Mouse (Mus musculus) gastrocnemius, adult 2 months (tissue): ENCODE data around the gene Ugt1a2. TPM values are rescaled to one million over a fixed set of nuclear protein-coding genes. Genes with fewer than 3 reads are reported as not detected.
"Not testable (repeated sequence)": the region's sequence is repeated elsewhere in the genome, so short reads cannot be mapped to it uniquely, and the experiment has no call there.

Source experiments
- DNase-seq: peaks from one replicate; pipeline ENCODE4 v3.0.0; 2022
- H3K27ac ChIP-seq: fragments of 200-600 bp; 2 replicates; pipeline ENCODE4 v1.8.1; 2022; ENCODE audit warnings: mild to moderate bottlenecking
- H3K4me3 ChIP-seq: fragments of 200-600 bp; 2 replicates; pipeline ENCODE4 v1.8.1; 2022; ENCODE audit warnings: mild to moderate bottlenecking, moderate library complexity
- CTCF ChIP-seq: fragments of 200-600 bp; IDR thresholded peaks from 2 replicates; pipeline ENCODE4 v1.8.1; 2022; ENCODE audit warnings: antibody characterized with exemption, mild to moderate bottlenecking, moderate library complexity
- intact Hi-C: fragments of 180-260 bp; cut with DNase I; formaldehyde crosslinking; loops from one replicate; pipeline ENCODE4 v1.15.1; 2025
- total RNA-seq, 2 experiments: library from RNA; stranded (reverse); gene quantifications; 2 replicates each; pipeline ENCODE4 v1.2.3; 2021

Gene Ugt1a2
- total RNA-seq, 2 experiments from 2014 or later, result not detected

DNA sequence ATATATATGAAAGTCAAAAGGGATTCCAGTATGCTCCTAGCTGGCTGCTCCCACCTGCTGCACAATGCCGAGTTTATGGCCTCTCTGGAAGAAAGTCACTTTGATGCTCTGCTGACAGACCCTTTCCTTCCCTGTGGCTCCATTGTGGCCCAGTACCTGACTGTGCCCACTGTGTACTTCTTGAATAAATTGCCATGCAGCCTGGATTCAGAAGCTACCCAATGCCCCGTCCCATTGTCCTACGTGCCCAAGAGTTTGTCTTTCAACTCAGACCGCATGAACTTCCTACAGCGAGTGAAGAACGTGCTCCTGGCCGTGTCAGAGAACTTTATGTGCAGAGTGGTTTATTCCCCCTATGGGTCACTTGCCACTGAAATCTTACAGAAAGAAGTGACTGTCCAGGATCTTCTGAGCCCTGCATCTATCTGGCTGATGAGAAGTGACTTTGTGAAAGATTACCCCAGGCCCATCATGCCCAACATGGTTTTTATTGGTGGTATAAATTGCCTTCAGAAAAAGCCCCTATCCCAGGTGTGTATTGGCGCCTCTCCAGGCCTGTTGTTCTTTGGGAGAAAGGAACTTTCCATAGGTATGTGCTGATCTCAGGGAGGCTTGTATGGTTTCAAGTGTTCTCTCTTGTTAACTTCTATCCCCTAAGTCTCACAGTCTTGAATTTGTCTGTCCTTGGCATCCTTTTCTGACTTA, 12.1 kb downstream of the Ugt1a2 start:
- H3K4me3 ChIP-seq, result no peak overlapping the region
- no peak for TF ChIP-seq CTCF

DNA sequence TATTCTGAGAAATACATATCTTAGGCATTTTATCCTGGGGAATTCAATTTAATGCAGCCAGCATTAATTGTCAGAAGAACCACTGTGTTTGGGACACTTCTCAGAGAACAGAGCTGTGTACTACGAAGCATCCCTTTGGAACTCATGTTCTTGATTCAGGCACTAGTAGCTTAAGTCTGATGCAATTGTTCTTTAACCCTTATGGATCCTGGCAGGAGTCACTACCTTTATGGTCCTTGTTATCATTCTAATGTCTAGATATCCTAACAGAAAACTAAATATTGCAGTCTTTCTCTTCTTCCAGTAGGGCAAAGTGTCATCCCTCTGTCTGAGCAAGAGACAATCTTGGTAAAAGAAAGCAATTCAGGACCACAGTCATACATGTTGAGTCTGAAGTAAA, 12.7 kb downstream of the Ugt1a2 start:
- TF ChIP-seq CTCF, result no peak
- intact Hi-C loops, result no loop called here
- no peak for DNase-seq
- no peak overlapping the region for H3K27ac ChIP-seq
- H3K4me3 ChIP-seq, result no peak overlapping the region

More for the DNA sequence above, 12.1 kb downstream of the Ugt1a2 start:
- H3K27ac ChIP-seq, result no peak overlapping the region
- intact Hi-C loops, result no loop called here
- no peak for DNase-seq

DNA sequence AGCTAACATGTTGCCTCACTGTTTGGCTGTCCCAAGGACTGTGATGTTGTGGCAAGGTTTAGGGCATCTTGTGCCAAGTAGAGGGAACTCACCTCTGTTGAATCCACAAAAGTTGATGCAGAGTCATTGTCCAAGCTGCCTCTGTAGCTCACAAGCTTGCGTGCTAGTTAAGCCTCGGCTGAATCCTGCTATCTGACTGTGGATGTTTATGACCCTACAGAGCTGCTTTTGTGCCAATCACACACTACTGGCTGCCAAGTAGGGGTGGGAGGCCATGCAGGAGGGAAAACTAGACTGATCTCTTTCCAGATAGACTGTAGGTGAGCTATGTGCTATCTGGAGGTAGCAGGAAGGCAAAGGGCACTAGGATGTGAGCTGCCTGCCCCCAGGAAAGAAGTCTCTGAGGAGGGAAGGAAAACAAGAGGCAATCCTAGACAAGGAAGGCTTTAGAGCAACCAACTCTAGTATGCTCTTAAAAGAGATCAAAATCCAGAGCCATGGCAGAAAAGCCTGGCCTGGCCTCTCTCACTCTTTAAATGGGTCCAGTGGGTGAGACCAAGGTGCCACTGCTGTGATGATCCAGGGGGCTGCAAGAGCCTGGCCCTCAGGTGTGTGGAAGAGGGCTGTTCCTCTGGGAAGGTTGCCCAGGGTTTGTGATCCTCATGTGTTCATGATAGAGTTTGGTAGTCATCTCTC, 13.5 kb downstream of the Ugt1a2 start:
- no peak for TF ChIP-seq CTCF
- H3K27ac ChIP-seq, result no peak overlapping the region
- intact Hi-C loops, result no loop called here
- no peak overlapping the region for H3K4me3 ChIP-seq
- DNase-seq, result peak; percentile 31

DNA sequence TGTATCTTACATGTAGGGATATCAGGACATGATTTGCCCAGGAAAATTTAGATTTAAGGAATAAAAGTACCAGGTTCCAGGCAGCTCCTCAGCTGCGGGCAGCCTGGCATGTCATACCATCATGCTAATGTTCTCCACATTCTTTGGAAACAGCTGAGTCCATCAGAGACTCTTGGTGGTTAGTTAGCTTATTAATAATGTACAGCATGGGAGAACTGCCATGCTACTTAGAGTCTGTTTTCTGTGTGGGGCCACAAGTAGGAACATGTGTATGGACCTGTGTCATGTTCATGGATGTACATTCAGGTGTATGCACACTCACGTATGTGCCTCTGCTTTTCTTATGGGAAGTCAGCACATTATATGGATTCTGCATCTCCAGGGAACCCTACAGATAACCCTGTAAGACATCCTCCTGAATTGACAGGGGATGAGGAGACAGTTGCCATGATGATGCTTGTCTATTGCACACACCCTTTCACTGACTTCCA, 14.1 kb downstream of the Ugt1a2 start:
- no peak overlapping the region for H3K27ac ChIP-seq
- no peak for DNase-seq
- intact Hi-C loops, result no loop called here
- H3K4me3 ChIP-seq, result no peak overlapping the region
- no peak for TF ChIP-seq CTCF

DNA sequence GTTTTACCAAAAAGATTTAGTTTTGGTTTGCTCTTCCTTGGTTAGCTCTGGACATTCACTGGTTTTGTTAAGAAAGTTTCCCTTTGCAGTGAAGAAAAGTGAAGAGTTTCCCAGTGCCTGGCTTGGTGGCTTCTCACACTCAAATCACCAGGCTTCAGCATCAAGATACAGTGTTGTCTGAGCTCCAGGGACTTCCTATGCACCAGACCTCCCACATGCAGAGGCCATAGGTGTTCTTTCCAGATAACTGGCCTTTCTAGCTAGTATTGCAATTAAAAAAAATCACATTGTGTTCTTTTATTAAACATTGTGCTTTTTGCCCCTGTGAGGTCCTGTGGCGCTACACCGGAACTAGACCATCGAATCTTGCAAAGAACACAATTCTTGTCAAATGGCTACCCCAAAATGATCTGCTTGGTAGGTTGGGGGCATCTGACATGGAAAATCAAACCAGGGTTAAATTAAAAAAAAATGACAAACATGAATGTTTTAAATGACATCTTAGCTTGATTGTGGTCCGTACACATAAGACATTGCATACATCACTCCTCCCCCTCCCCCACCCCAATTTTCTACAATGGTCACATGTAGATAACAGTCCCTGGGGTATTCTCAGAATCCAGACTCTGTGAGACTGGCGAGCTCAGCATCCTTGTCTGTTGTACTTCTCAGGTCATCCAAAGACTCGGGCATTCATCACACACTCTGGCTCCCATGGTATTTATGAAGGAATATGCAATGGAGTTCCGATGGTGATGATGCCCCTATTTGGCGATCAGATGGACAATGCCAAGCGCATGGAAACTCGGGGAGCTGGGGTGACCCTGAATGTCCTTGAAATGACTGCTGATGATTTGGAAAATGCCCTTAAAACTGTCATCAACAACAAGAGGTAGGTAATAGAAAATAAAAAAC, 15.3 kb downstream of the Ugt1a2 start:
- Histone ChIP-seq H3K27ac (no peak overlapping the region), H3K4me3 (no peak overlapping the region)
- no peak for TF ChIP-seq CTCF
- intact Hi-C loops, result no loop called here
- DNase-seq, result no peak

DNA sequence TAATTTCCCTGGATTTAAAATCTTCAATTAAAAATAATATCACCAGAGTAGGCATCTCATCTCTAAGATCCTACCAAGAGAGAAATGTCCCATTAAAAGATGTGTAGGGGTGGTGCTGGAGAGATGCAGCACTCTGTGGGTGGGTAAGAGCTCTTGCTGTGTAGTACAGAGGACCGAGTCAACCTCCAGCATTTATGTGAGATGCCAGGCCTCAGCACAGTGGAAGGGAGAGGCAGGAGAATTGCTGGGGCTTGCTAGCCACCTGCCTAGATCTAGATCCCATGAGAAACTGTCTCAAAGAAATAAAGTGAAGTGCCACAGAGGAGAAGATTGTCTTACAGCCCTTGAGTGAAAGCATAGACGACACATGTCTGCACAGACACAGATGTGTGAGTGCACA, 16.1 kb downstream of the Ugt1a2 start:
- no peak for TF ChIP-seq CTCF
- intact Hi-C loops, result no loop called here
- Histone ChIP-seq H3K27ac (no peak overlapping the region), H3K4me3 (no peak overlapping the region)
- DNase-seq, result no peak

DNA sequence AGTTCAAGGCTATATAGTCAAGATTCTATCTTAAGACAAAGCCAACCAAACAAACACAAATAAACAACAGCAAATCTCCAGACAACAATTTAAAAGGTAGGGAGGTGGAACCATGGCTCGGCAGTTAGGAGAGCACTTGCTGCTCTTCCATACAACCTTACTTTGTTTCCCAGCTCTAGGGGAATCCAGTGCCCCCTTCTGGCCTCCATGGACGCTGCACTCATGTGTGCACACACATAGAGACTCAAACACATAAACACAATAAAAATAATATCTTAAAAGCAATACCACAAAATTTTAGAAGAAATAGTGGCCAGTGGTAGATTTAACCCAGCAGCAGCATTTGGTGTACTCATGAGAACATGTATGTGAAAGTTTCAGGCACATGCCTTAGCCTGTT, 16.7 kb downstream of the Ugt1a2 start:
- DNase-seq, result no peak
- no peak overlapping the region for H3K27ac ChIP-seq
- intact Hi-C loops, result no loop called here
- no peak for TF ChIP-seq CTCF
- H3K4me3 ChIP-seq, result no peak overlapping the region

DNA sequence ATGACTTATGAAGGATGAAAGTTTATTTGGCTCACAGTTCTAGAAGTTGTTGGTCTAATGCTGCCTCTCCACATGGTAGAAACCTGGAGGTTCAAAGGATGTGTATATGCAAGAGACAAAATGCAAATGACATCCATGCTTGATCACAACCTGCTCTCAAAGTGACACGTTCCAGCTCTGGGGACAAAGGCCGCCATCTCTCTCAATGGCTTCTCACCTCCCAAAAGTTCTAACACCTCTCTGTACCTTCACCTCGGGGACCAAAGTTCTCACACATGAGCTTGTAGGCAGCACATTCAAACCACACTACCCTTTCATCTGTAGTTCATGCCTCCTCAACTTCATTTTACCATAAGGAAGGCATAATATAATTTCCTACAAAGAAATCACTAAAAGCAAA, 17.2 kb downstream of the Ugt1a2 start:
- intact Hi-C loops, result no loop called here
- no peak for TF ChIP-seq CTCF
- no peak for DNase-seq

DNA sequence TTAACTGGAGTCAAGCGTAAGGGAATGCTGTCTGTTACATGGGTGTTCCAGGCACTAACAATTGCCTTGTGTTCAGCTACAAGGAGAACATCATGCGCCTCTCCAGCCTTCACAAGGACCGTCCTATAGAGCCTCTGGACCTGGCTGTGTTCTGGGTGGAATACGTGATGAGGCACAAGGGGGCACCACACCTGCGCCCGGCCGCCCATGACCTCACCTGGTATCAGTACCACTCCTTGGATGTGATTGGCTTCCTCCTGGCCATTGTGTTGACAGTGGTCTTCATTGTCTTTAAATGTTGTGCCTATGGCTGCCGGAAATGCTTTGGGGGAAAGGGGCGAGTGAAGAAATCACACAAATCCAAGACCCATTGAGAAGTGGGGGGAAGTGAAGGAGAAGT, 17.6 kb downstream of the Ugt1a2 start:
- intact Hi-C loops, result no loop called here

More for the DNA sequence above, 17.2 kb downstream of the Ugt1a2 start:
- H3K27ac ChIP-seq, result no peak overlapping the region
- no peak overlapping the region for H3K4me3 ChIP-seq

DNA sequence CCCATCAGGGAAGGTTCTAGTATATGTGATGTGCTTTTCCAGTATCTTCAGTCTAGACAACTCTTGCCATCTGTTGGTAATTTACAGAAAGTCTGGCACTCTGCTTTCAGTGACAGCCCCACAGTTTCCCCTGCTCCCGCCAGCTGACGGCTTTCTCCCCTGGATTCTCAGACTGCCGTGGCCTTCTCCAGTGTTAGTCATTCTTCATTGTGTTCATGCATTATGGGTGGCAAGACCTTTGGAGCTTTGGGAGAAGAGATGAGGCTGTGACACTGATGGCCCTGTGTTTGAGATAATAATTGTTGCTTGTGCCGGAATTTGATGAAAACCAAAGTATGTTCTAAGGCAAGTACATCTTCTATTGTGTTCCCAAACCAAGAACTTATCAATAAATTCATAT, 18.2 kb downstream of the Ugt1a2 start:
- no peak for TF ChIP-seq CTCF
- DNase-seq, result no peak
- intact Hi-C loops, result no loop called here
- no peak overlapping the region for H3K4me3 ChIP-seq
- no peak overlapping the region for H3K27ac ChIP-seq

More for the DNA sequence above, 17.6 kb downstream of the Ugt1a2 start:
- no peak overlapping the region for H3K27ac ChIP-seq
- TF ChIP-seq CTCF, result no peak
- H3K4me3 ChIP-seq, result no peak overlapping the region
- peak; percentile 20 for DNase-seq

DNA sequence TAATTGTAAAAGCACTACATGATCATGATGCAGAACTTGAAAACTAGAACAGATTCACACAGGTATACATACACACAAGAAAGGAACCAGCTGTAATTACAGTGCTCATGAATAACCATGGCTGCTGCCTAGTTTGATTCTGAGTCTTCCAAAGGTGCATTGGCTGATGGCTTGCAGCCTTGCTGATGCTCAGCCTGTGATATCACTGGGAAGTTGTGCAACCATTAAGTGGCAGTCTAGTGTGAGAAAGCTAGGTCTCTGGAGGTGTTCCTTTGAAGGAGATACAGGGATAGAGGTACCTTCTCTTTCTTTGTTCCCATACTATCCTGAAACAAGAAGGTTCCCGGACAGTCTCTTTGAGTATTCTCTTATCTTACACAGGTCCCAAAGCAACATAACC, 18.7 kb downstream of the Ugt1a2 start:
- intact Hi-C loops, result no loop called here
- no peak overlapping the region for H3K4me3 ChIP-seq
- DNase-seq, result no peak
- TF ChIP-seq CTCF, result no peak
- no peak overlapping the region for H3K27ac ChIP-seq

DNA sequence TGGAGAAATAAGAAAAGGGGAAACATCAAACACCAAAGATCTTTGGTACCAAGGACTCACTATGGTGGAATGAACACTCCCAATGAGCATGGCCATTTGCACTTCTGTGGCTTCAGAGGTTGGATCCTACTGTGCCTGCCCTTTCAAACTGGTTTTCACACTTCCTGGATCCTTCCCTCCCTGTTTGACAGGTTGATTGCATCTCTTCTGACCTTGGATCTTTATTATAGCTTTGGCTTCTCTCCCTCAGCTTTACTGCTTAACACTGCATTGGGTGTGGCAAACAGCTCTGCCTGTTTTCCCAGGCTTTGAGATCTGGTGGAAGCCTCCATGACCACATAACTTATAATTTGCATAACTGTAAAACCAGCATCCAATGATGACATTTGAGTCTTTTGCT, 19.9 kb downstream of the Ugt1a2 start:
- DNase-seq, result no peak
- Histone ChIP-seq H3K4me3 (no peak overlapping the region), H3K27ac (no peak overlapping the region)
- TF ChIP-seq CTCF, result no peak
- intact Hi-C loops, result no loop called here

DNA sequence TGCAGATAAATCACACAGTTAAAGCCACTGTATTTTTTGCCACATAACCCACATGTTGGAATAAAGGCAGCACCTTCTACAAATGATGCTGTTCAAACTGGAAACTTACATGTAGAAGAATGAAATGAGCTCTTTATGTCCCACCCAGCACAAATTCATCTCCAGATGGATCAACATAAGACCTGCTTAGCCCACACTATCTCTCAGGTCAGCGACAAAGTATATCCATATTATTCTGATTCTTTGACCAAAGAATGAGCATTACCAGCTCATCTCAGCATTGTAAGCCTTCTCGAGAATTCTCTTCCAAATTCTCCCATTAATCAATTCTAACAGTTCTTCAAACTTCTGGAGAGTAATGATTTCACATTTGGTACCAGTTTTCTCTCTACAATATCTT, 21.8 kb downstream of the Ugt1a2 start:
- no peak for DNase-seq
- no peak overlapping the region for H3K27ac ChIP-seq
- intact Hi-C loops, result no loop called here
- no peak for TF ChIP-seq CTCF
- no peak overlapping the region for H3K4me3 ChIP-seq

DNA sequence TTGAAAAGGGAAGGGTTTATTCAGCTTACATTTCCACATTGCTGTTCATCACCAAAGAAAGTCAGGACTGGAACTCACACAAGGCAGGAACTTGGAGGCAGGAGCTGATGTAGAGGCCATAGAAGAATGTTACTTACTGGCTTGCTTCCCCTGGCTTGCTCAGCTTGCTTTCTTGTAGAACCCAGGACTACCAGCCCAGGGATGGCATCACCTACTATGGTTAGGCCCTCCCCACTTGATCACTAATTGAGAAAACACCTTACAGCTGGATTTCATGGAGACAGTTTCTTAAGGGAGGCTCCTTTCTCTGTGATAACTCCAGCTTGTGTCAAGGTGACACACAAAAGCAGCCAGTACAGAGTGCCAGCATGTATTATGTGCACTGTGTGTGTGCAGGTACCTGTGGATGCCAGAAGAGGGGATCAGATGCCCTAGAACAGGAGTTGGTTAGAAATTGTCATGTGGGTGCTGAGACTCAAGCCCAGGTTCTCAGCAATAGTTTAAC, 22.7 kb downstream of the Ugt1a2 start:
- intact Hi-C loops, H3K27ac ChIP-seq, DNase-seq, H3K4me3 ChIP-seq: not testable (repeated sequence)
